Mouse (Mus musculus) liver, embryonic 16.5 days (tissue): Measurements from ENCODE around the gene Ier5l. TPM values are rescaled to one million over a fixed set of nuclear protein-coding genes. Genes with fewer than 3 reads are reported as not detected.

ENCODE experiments used
- ATAC-seq: fragments of 200-750 bp; cut with Nextera tagmentation; 2 replicates; pipeline ENCODE4 v1.8.0; 2017; ENCODE audit warnings: low read depth, mild to moderate bottlenecking, moderate number of reproducible peaks, moderate library complexity
- H3K27ac ChIP-seq: fragments of 300-500 bp; sonication (generic); 2 replicates; pipeline ENCODE4 v1.5.1; 2014; ENCODE audit warnings: mild to moderate bottlenecking, low read length
- H3K27me3 ChIP-seq: fragments of 300-500 bp; sonication (generic); 2 replicates; pipeline ENCODE4 v1.6.1; 2014; ENCODE audit warnings: low read depth, low read length, mixed read lengths; ENCODE audit not compliant: control insufficient read depth, insufficient read depth
- H3K36me3 ChIP-seq: fragments of 300-500 bp; sonication (generic); 2 replicates; pipeline ENCODE4 v1.6.1; 2014; ENCODE audit warnings: mild to moderate bottlenecking; ENCODE audit not compliant: control insufficient read depth, insufficient read depth
- H3K4me1 ChIP-seq: fragments of 300-500 bp; sonication (generic); 2 replicates; pipeline ENCODE4 v1.6.1; 2014; ENCODE audit warnings: low read depth, low read length, mixed read lengths; ENCODE audit not compliant: control insufficient read depth
- H3K4me2 ChIP-seq: fragments of 300-500 bp; sonication (generic); 2 replicates; pipeline ENCODE4 v1.6.1; 2014; ENCODE audit warnings: low read depth, low read length, mixed read lengths
- H3K4me3 ChIP-seq: fragments of 300-500 bp; sonication (generic); 2 replicates; pipeline ENCODE4 v1.5.1; 2014; ENCODE audit warnings: low read depth, mild to moderate bottlenecking, low read length
- H3K9ac ChIP-seq: fragments of 300-500 bp; sonication (generic); 2 replicates; pipeline ENCODE4 v1.6.1; 2014; ENCODE audit warnings: low read depth, low read length
- H3K9me3 ChIP-seq: fragments of 300-500 bp; sonication (generic); replicated peaks from 2 replicates; pipeline ENCODE4 v1.6.1; 2016; ENCODE audit warnings: low read length; ENCODE audit not compliant: control insufficient read depth
- WGBS: fragments of 180-500 bp; shearing (Covaris S2); extraction: QIAGEN DNeasy Blood & Tissue Kit; methylation state at CpG from one replicate; pipeline ENCODE4 v1.1.7; 2014; ENCODE audit not compliant: insufficient replicate concordance; 5-methylcytosine and 5-hydroxymethylcytosine counted together
- polyA plus RNA-seq: library from polyadenylated mRNA; unstranded; fragments of >200 nt; fragmentation: Nextera tagmentation; extraction: Ambion mirVana; gene quantifications from 2 replicates; pipeline ENCODE4 v1.2.1, GENCODE M21; 2015

The Ier5l gene
- polyA plus RNA-seq, 1 experiment from 2014 or later = 0.07 TPM

DNA sequence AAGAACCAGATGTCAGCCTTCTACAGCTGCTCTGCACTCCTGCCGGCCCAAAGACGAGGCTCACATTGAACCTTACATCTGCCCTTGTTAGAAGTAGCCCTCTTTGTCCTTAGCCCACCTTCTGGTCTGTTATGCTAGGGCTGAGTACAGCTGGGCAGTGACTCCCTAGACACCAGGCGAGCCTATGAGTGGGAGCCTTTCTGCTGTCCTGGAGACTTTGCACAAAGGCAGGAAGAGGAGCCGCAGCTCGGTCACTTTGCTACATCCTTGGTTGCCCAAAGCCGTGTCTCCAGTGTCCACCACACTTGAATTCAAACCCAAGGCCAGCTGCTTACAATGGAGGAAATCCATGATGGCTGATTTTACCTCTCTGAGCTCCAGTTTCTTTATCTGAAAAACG lies 25.6 kb downstream of the Ier5l start:
- H3K27me3 ChIP-seq = no peaks in the 10 kb centered on the region
- no peak overlapping the region for H3K27ac ChIP-seq
- no peak overlapping the region for H3K9ac ChIP-seq
- no peak overlapping the region for H3K4me2 ChIP-seq
- peaks cover 50% of the 10 kb centered on the region for H3K36me3 ChIP-seq
- no peaks in the 10 kb centered on the region for H3K9me3 ChIP-seq
- WGBS = 84% methylated on average over 7 of the region's 7 CpGs
- H3K4me1 ChIP-seq = peaks cover 10% of the 10 kb centered on the region
- no peak overlapping the region for H3K4me3 ChIP-seq
- ATAC-seq = no peak

GRCm38 (mm10) chr2:30446891-30447826 lies 26.9 kb downstream of the Ier5l start:
- WGBS = 71% methylated on average over 10 of the region's 10 CpGs
- Histone ChIP-seq H3K27me3 (no peaks in the 10 kb centered on the region), H3K27ac (no peak overlapping the region), H3K9ac (no peak overlapping the region), H3K4me3 (no peak overlapping the region), H3K36me3 (peaks cover 53% of the 10 kb centered on the region), H3K4me1 (peaks cover 17% of the 10 kb centered on the region), H3K4me2 (no peak overlapping the region), H3K9me3 (no peaks in the 10 kb centered on the region)
- ATAC-seq = no peak

- Histone ChIP-seq H3K9me3 (no peaks in the 10 kb centered on the region), H3K36me3 (peaks cover 48% of the 10 kb centered on the region), H3K27me3 (no peaks in the 10 kb centered on the region), H3K4me1 (peaks cover 29% of the 10 kb centered on the region), H3K27ac (peak overlapping the region; percentile 59; the same call in 1 of the 2 replicates), H3K4me2 (no peak overlapping the region), H3K4me3 (no peak overlapping the region), H3K9ac (no peak overlapping the region; the same call in 1 of the 2 replicates)
- WGBS = 86% methylated on average over 2 of the region's 2 CpGs
- peak; percentile 35 for ATAC-seq
Measured at GRCm38 (mm10) chr2:30445312-30445711, 28.7 kb downstream of the Ier5l start.

DNA sequence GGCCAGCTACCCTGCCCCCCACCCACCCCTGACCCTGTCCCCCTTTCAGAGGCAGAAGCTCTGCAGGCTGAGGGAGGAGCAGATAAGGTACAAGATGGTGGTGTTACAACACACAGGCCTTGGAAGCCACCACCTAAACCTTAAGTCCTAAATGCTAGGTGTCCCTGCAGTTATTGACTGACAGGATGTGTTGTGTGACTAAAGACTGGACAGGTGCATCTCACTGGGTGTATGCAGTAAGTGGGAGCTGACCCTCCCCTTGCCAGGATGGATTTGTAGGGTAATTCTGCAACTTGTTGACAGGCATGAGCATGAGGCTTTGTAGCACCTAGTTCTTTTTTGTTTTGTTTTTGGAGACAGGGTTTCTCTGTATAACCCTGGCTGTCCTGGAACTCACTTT lies 29.6 kb downstream of the Ier5l start:
- Histone ChIP-seq H3K27ac (no peak overlapping the region), H3K9ac (no peak overlapping the region), H3K9me3 (no peaks in the 10 kb centered on the region), H3K4me1 (peaks cover 29% of the 10 kb centered on the region), H3K4me2 (no peak overlapping the region), H3K36me3 (peaks cover 44% of the 10 kb centered on the region), H3K4me3 (no peak overlapping the region), H3K27me3 (no peaks in the 10 kb centered on the region)
- ATAC-seq = no peak

GRCm38 (mm10) chr2:30444006-30444405 lies 30.0 kb downstream of the Ier5l start:
- Histone ChIP-seq H3K27ac (no peak overlapping the region), H3K27me3 (no peaks in the 10 kb centered on the region), H3K4me3 (no peak overlapping the region), H3K36me3 (peaks cover 45% of the 10 kb centered on the region), H3K9me3 (no peaks in the 10 kb centered on the region), H3K4me2 (no peak overlapping the region), H3K9ac (no peak overlapping the region), H3K4me1 (peaks cover 29% of the 10 kb centered on the region)
- no peak for ATAC-seq
- WGBS = 83% methylated on average over 5 of the region's 5 CpGs

DNA sequence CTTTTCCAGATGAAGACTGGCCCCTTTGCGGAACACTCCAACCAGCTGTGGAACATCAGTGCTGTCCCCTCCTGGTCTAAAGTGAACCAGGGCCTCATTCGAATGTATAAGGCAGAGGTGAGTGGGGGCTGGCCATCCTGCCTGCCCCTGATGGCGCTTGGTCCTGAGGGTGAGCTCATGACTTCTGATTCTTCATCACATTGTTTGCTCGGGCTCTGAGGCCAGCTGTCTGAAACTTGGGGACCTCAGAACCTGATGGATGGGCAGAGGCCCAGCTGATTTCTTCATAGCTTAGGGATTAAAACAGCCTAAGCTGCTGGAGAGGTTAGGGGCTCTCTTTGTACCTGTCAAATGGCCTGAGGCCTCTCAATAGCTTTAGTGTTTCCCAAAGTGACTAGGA lies 30.7 kb downstream of the Ier5l start:
- Histone ChIP-seq H3K4me3 (no peak overlapping the region), H3K4me1 (peaks cover 29% of the 10 kb centered on the region), H3K4me2 (no peak overlapping the region), H3K27ac (no peak overlapping the region), H3K9me3 (no peaks in the 10 kb centered on the region), H3K27me3 (no peaks in the 10 kb centered on the region), H3K36me3 (peaks cover 51% of the 10 kb centered on the region), H3K9ac (no peak overlapping the region)
- WGBS = 80% methylated on average over 4 of the region's 4 CpGs
- ATAC-seq = no peak

GRCm38 (mm10) chr2:30442498-30442890 lies 31.5 kb downstream of the Ier5l start:
- H3K9ac ChIP-seq = peak overlapping the region; percentile 0; the same call in 1 of the 2 replicates
- H3K27ac ChIP-seq = peak overlapping the region; percentile 86
- peak overlapping the region; percentile 24; the same call in 1 of the 2 replicates for H3K4me3 ChIP-seq
- H3K4me2 ChIP-seq = peak overlapping the region; percentile 40
- peaks cover 29% of the 10 kb centered on the region for H3K4me1 ChIP-seq
- 67% methylated on average over 5 of the region's 5 CpGs for WGBS
- no peaks in the 10 kb centered on the region for H3K27me3 ChIP-seq
- ATAC-seq = no peak
- peaks cover 53% of the 10 kb centered on the region for H3K36me3 ChIP-seq
- H3K9me3 ChIP-seq = no peaks in the 10 kb centered on the region

DNA sequence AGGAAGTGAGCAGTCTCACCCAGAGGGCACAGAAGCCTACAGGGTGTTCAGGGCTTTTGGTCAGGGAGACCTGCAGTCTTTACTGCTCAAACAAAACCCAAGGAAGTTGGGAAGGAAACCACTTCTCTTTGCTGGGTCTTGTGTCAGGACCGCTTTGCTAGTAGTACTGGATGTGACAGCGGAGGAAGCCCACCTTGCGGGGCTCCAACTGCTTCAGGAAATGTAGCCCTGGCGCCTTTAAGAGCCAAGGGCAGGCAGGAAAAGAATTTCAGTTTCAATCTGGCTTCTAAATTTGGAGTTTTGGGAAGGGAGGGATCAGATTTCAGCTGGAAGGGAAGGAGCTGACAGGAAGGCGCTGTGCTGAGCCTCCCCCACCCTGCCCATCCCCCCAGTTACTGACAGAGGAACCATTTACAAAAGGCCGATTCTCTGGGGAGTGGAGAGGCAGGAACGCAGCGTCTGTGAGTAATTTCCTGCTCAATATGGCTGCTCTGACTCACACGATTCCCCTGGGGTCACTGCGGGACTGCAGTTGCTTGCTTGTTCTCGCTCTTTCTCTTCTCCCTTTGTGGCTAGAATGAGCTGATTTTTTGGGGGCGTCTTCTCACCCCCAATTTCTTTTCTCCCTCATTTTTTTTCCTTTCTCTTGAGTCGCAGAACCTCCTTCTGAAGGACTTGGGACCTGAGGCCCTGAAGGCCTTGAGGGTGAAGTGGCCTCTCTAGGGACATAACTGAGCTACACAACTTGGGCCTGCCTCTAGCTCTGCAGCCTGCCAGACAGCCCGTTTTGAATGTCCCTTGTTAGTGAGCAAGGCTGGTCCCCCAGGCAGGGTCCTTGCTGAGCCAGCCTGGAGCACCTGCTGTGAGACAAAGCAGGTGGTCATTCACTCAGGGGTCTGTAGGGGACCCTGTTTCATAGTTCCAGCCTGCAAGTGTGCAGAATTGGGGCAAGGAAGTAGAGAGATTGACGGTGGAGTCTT lies 32.2 kb downstream of the Ier5l start:
- Histone ChIP-seq H3K36me3 (peaks cover 56% of the 10 kb centered on the region), H3K27me3 (no peaks in the 10 kb centered on the region), H3K9me3 (no peaks in the 10 kb centered on the region), H3K4me1 (peaks cover 29% of the 10 kb centered on the region), H3K4me3 (peak overlapping the region; percentile 24; the same call in 1 of the 2 replicates), H3K4me2 (peak overlapping the region; percentile 40), H3K9ac (peak overlapping the region; percentile 0; the same call in 1 of the 2 replicates), H3K27ac (peak overlapping the region; percentile 86)
- ATAC-seq = peak; percentile 19; the same call in 1 of the 2 replicates
- WGBS = 40% methylated on average over 15 of the region's 15 CpGs
